Comparison of ENCODE assay signal across 9 mouse cellular contexts in the genomic region with DNA sequence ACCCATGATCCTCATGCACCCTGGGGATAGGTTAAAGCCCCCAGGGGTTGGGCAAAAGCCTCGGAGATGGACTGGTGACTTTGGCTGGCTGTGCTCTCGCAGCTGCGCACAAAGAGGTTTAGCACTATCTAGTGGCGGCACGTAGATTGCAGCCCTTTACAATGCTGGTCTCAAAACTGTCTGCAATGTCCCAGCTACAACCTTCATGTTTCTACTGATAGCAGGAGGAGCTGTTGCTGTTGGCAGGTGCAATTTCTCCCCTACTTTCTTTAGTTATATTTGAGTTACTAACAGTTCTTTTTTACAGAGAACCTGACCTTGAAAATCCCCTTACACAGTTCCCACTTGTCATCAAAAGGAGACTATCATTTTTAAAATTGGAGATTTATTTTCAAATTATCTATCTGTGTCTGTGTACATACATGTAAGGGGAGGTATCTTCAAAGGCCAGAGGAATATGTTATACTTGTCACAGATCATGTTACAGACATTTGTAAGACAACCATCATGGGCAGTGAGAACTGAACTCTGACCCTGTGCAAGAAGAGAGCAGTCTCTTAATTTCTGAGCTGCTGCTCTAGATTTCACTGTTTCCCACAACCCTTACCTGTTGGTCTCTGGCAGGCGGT.
DNase-seq lines count a peak whose midpoint lies in the region; ATAC-seq lines count a peak whose summit lies in the region.
"Had no signal": no experiment of that assay in that cellular context is flagged by ENCODE, and none has a peak within 500 bp of the region (broad histone marks: within the 10 kb centered on the region; RNA-seq: fewer than 3 reads in every experiment).

No protein-coding gene starts in this region.

- H3K9me3 ChIP-seq in heart, embryonic 10.5 days, result no peaks in the 10 kb centered on the region
- H3K9me3 ChIP-seq in hindbrain, embryonic 14.5 days (ENCODE audit: control insufficient read depth, low read length), result no peaks in the 10 kb centered on the region
- no peaks in the 10 kb centered on the region for H3K9me3 ChIP-seq in neural tube, embryonic 13.5 days

- DNase-seq in heart, postnatal 14 days, result peak; percentile 1 to 10
- no peak for DNase-seq in heart, embryonic 10.5 days (ENCODE audit: low spot score)
- peak; percentile 55 for DNase-seq in embryo, embryonic 11 days
- DNase-seq in hindbrain, embryonic 14.5 days (ENCODE audit: low spot score), result peak; percentile 66
- DNase-seq in layer of hippocampus, postnatal 36 days, result peak; percentile 23 to 27
- DNase-seq in spleen, adult 18-20 months, result no peak
- no peak for DNase-seq in gastrocnemius, postnatal 36 days

- H3K27ac ChIP-seq in heart, embryonic 10.5 days, result no peak overlapping the region
- no peak overlapping the region for H3K27ac ChIP-seq in hindbrain, embryonic 14.5 days
- no peak overlapping the region for H3K27ac ChIP-seq in neural tube, embryonic 13.5 days (replicated peaks)

- 10% methylated on average over 6 of the region's 6 CpGs for WGBS in heart, embryonic 10.5 days
- 13% methylated on average over 5 of the region's 6 CpGs for WGBS in hindbrain, embryonic 14.5 days
- WGBS in neural tube, embryonic 13.5 days, result 10% methylated on average over 6 of the region's 6 CpGs

- ATAC-seq in hindbrain, embryonic 14.5 days (ENCODE audit: low FRiP score), result peak; percentile 84
- peak; percentile 84 for ATAC-seq in neural tube, embryonic 13.5 days (ENCODE audit: low read depth)

- H3K4me2 ChIP-seq in hindbrain, embryonic 14.5 days (replicated peaks), result no peak overlapping the region
- no peak overlapping the region for H3K4me2 ChIP-seq in neural tube, embryonic 13.5 days

- H3K4me3 ChIP-seq in heart, embryonic 10.5 days, result no peak overlapping the region
- H3K4me3 ChIP-seq in hindbrain, embryonic 14.5 days (replicated peaks; ENCODE audit: low read length), result no peak overlapping the region
- no peak overlapping the region for H3K4me3 ChIP-seq in neural tube, embryonic 13.5 days

- no peaks in the 10 kb centered on the region for H3K36me3 ChIP-seq in heart, embryonic 10.5 days
- H3K36me3 ChIP-seq in hindbrain, embryonic 14.5 days (replicated peaks; ENCODE audit: control insufficient read depth, insufficient read depth), result no peaks in the 10 kb centered on the region
- no peaks in the 10 kb centered on the region for H3K36me3 ChIP-seq in neural tube, embryonic 13.5 days
- H3K36me3 ChIP-seq: G1E had no signal

- no peaks in the 10 kb centered on the region for H3K27me3 ChIP-seq in heart, embryonic 10.5 days (ENCODE audit: insufficient read depth, poor library complexity, severe bottlenecking)
- H3K27me3 ChIP-seq in hindbrain, embryonic 14.5 days (ENCODE audit: control insufficient read depth, insufficient read depth, low read length), result no peaks in the 10 kb centered on the region
- H3K27me3 ChIP-seq in neural tube, embryonic 13.5 days, result no peaks in the 10 kb centered on the region

- intact Hi-C loops in heart, postnatal 14 days (cut with DNase I), result no loop called here
- intact Hi-C loops in gastrocnemius, postnatal 36 days (cut with DNase I), result no loop called here

- no peaks in the 10 kb centered on the region for H3K4me1 ChIP-seq in heart, embryonic 10.5 days
- H3K4me1 ChIP-seq in hindbrain, embryonic 14.5 days (replicated peaks; ENCODE audit: control insufficient read depth, insufficient read depth, low read length), result no peaks in the 10 kb centered on the region
- no peaks in the 10 kb centered on the region for H3K4me1 ChIP-seq in neural tube, embryonic 13.5 days (replicated peaks)

- no peak overlapping the region for H3K9ac ChIP-seq in hindbrain, embryonic 14.5 days
- no peak overlapping the region for H3K9ac ChIP-seq in neural tube, embryonic 13.5 days

Comparison
In these comparisons a context has a peak if more than half of its experiments do, and no peak if none do; other contexts are left out.
1. DNase-seq: peak in heart, postnatal 14 days (2 of 2), embryo, embryonic 11 days (single experiment), hindbrain, embryonic 14.5 days (single experiment) and layer of hippocampus, postnatal 36 days (2 of 2); none in heart, embryonic 10.5 days (single experiment), spleen, adult 18-20 months (0 of 2) and gastrocnemius, postnatal 36 days (0 of 2).